Mouse (Mus musculus) brain, embryonic 14.5 days (tissue): ENCODE measurements around the gene Alkbh1.

Source experiments
- CTCF ChIP-seq: fragments of 200-500 bp; IDR thresholded peaks from 2 replicates; pipeline ENCODE4 v1.5.1; 2012; ENCODE audit warnings: inconsistent platforms, mild to moderate bottlenecking, moderate library complexity, borderline replicate concordance; ENCODE audit not compliant: insufficient read depth, insufficient read length; ENCODE audit errors: extremely low read depth
- POLR2A ChIP-seq: fragments of 200-500 bp; IDR thresholded peaks from 2 replicates; pipeline ENCODE4 v1.6.1; 2012; ENCODE audit warnings: mild to moderate bottlenecking, inconsistent platforms, borderline replicate concordance; ENCODE audit not compliant: poor library complexity, insufficient read depth, insufficient read length, severe bottlenecking; ENCODE audit errors: extremely low read depth

DNA sequence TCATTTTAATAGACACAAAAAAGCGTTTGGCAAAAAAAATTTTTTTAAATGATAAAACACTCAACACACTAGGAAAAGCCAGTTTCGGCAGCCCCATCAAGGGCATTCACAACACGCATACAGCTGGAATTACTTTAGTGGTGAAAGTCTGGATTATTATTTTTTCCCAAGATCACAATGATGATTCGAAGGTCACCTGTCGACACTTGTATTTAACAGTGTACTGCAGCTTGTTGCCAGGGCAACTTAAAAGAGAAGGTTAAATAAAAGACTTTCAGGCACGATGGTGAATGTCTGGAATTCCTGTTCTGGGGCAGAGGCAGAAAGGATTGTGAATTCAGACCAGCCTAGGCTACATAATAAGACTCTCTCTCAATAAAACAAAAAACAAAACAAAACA, 41.9 kb downstream of the Alkbh1 start:
- no peak for TF ChIP-seq CTCF
- no peak for TF ChIP-seq POLR2A
